ENCODE assay signal across 8 mouse cellular contexts in the genomic region with DNA sequence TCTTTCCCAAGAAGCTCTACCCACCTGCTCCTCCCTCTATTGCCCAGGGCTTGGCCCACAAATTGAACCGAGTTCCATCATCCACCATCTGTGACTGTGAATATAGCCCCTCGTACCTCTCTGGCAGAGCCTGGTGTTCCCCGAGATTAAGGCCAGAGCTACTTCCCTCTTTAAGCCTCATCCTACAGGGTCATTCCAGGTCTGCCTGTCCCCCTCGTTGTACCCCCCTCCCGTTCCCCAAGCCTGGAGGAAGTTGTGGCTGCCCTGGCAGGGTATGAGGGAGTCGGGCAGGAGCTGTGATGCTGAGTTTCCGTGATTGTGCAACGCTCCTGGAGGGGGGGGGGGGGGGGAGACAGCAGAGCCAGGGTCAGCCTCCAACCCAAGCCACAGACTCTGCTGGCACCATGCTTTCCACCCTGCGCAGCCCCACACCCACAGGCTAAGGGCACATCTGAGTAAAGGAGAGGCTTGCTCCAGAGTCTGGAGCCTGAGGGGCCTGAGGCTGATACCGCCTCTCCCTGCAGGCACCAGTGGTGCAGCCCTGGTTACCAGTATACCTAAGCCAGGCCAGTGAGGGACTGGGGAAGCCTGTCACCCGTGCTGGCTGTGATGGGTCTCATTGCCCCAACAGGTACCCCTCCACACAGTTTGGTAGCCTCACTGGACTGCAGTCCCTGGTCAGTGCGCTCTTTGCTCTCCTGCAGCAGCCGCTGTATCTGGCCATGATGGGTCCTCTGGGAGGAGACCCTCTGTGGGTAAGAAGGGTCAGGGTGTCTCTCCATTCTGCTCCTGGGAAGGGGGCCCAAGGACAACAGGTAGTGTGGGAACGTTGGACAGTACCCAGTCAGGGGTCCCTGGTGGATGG. TPM values are rescaled to one million over a fixed set of nuclear protein-coding genes. Genes with fewer than 3 reads are reported as not detected.
DNase-seq lines count a peak whose midpoint lies in the region; ATAC-seq lines count a peak whose summit lies in the region.

No protein-coding gene starts in this region.

- H3K36me3 ChIP-seq in liver, embryonic 11.5 days (ENCODE audit: control insufficient read depth, insufficient read depth, low read length): no peaks in the 10 kb centered on the region
- no peaks in the 10 kb centered on the region for H3K36me3 ChIP-seq in heart, embryonic 15.5 days
- H3K36me3 ChIP-seq in midbrain, embryonic 14.5 days (ENCODE audit: control insufficient read depth, insufficient read depth, low read length): peaks cover 39% of the 10 kb centered on the region
- 0 out of 2 replicates have a peak, but pooled peaks cover 6% of the 10 kb centered on the region for H3K36me3 ChIP-seq in kidney, embryonic 15.5 days

- H3K4me1 ChIP-seq in liver, embryonic 11.5 days (replicated peaks; ENCODE audit: control insufficient read depth, insufficient read depth, low read length): peaks cover 28% of the 10 kb centered on the region
- peaks cover 15% of the 10 kb centered on the region; the same call in 1 of the 2 replicates for H3K4me1 ChIP-seq in brown adipose tissue, adult 24 weeks (ENCODE audit: control insufficient read depth, insufficient read depth, insufficient read length, low read length)
- H3K4me1 ChIP-seq in heart, embryonic 15.5 days (replicated peaks): peaks cover 27% of the 10 kb centered on the region
- peaks cover 15% of the 10 kb centered on the region for H3K4me1 ChIP-seq in midbrain, embryonic 14.5 days (ENCODE audit: control insufficient read depth, insufficient read depth, low read length)
- peaks cover 33% of the 10 kb centered on the region for H3K4me1 ChIP-seq in kidney, embryonic 15.5 days

- 57% methylated on average over 12 of the region's 14 CpGs for WGBS in liver, embryonic 11.5 days
- 61% methylated on average over 14 of the region's 14 CpGs for WGBS in heart, embryonic 15.5 days
- WGBS in midbrain, embryonic 14.5 days: 69% methylated on average over 14 of the region's 14 CpGs
- 68% methylated on average over 14 of the region's 14 CpGs for WGBS in kidney, embryonic 15.5 days

- H3K9me3 ChIP-seq in liver, embryonic 11.5 days (ENCODE audit: control insufficient read depth, low read length): no peaks in the 10 kb centered on the region
- no peaks in the 10 kb centered on the region for H3K9me3 ChIP-seq in heart, embryonic 15.5 days (replicated peaks)
- no peaks in the 10 kb centered on the region for H3K9me3 ChIP-seq in midbrain, embryonic 14.5 days (ENCODE audit: control insufficient read depth, low read length)
- no peaks in the 10 kb centered on the region; the same call in 1 of the 2 replicates for H3K9me3 ChIP-seq in kidney, embryonic 15.5 days (replicated peaks)

- H3K4me2 ChIP-seq in liver, embryonic 11.5 days: no peak overlapping the region
- no peak overlapping the region for H3K4me2 ChIP-seq in heart, embryonic 15.5 days
- H3K4me2 ChIP-seq in midbrain, embryonic 14.5 days (ENCODE audit: low read length): no peak overlapping the region
- no peak overlapping the region for H3K4me2 ChIP-seq in kidney, embryonic 15.5 days

- H3K27ac ChIP-seq in liver, embryonic 11.5 days (ENCODE audit: low read depth, low read length): no peak overlapping the region
- H3K27ac ChIP-seq in brown adipose tissue, adult 24 weeks (replicated peaks; ENCODE audit: low read depth, low read length): peak overlapping the region; percentile 90
- H3K27ac ChIP-seq in heart, embryonic 15.5 days: no peak overlapping the region
- 0 out of 2 replicates have a peak overlapping the region, but pooled peaks have one; percentile 84 for H3K27ac ChIP-seq in midbrain, embryonic 14.5 days (replicated peaks; ENCODE audit: low read depth, low read length)
- no peak overlapping the region for H3K27ac ChIP-seq in kidney, embryonic 15.5 days

- H3K27me3 ChIP-seq in liver, embryonic 11.5 days (replicated peaks; ENCODE audit: control insufficient read depth, insufficient read depth, low read length): no peaks in the 10 kb centered on the region
- peaks cover 38% of the 10 kb centered on the region for H3K27me3 ChIP-seq in heart, embryonic 15.5 days
- no peaks in the 10 kb centered on the region for H3K27me3 ChIP-seq in midbrain, embryonic 14.5 days (ENCODE audit: control insufficient read depth, insufficient read depth, low read length)
- H3K27me3 ChIP-seq in kidney, embryonic 15.5 days: no peaks in the 10 kb centered on the region

- ATAC-seq in liver, embryonic 11.5 days (replicated peaks; ENCODE audit: low FRiP score): no peak
- ATAC-seq in heart, embryonic 15.5 days (replicated peaks; ENCODE audit: insufficient number of reproducible peaks, insufficient read depth, low FRiP score, low read depth): 0 out of 2 replicates have a peak, but pooled peaks have one; percentile 3
- no peak for ATAC-seq in midbrain, embryonic 14.5 days (ENCODE audit: low FRiP score, low TSS enrichment)
- ATAC-seq in kidney, embryonic 15.5 days (replicated peaks; ENCODE audit: low FRiP score): no peak

- DNase-seq in liver: peak; percentile 47
- DNase-seq in liver, embryonic 11.5 days (ENCODE audit: low spot score): no peak
- DNase-seq in midbrain, embryonic 14.5 days: no peak
- DNase-seq in frontal cortex, postnatal 14 days (ENCODE audit: low spot score in 2 of 2): no peak
- no peak for DNase-seq in right cerebral cortex, adult 2 months (ENCODE audit: low spot score in 2 of 2)

- no peak overlapping the region for H3K9ac ChIP-seq in liver, embryonic 11.5 days (ENCODE audit: low read depth, low read length)
- H3K9ac ChIP-seq in heart, embryonic 15.5 days: no peak overlapping the region
- no peak overlapping the region for H3K9ac ChIP-seq in midbrain, embryonic 14.5 days (replicated peaks; ENCODE audit: low read length)
- H3K9ac ChIP-seq in kidney, embryonic 15.5 days: no peak overlapping the region

- H3K4me3 ChIP-seq in liver, embryonic 11.5 days (ENCODE audit: low read depth, low read length): no peak overlapping the region
- no peak overlapping the region for H3K4me3 ChIP-seq in brown adipose tissue, adult 24 weeks (ENCODE audit: insufficient read depth, low read depth, low read length)
- H3K4me3 ChIP-seq in heart, embryonic 15.5 days: no peak overlapping the region
- H3K4me3 ChIP-seq in midbrain, embryonic 14.5 days (replicated peaks; ENCODE audit: low read depth, low read length): no peak overlapping the region
- H3K4me3 ChIP-seq in kidney, embryonic 15.5 days (replicated peaks): no peak overlapping the region

RNA-seq across cellular contexts. Expression of gene Pitpna, which starts 16.5 kb away (rescaled TPM):
- polyA plus RNA-seq in liver, embryonic 11.5 days (2014; fragmentation: Nextera tagmentation; extraction: Ambion mirVana): 63.2 and 65.1 TPM in 2 replicates
- 75.9 and 86.5 TPM in 2 replicates for polyA plus RNA-seq in brown adipose tissue, adult 24 weeks (2012; ENCODE audit: insufficient read depth, insufficient read length, missing spikeins)
- 63.4 and 75.2 TPM in 2 replicates for polyA plus RNA-seq in heart, embryonic 15.5 days (2015; fragmentation: Nextera tagmentation; extraction: Ambion mirVana)
- 115 and 120 TPM in 2 replicates for polyA plus RNA-seq in midbrain, embryonic 14.5 days (2014; fragmentation: Nextera tagmentation; extraction: Ambion mirVana)
- 77.6 and 83.5 TPM in 2 replicates for polyA plus RNA-seq in kidney, embryonic 15.5 days (2015; fragmentation: Nextera tagmentation; extraction: Ambion mirVana)

RNA-seq across cellular contexts. Expression of gene Slc43a2, which starts 39.9 kb away (rescaled TPM):
- 5.5 and 7.8 TPM in 2 replicates for polyA plus RNA-seq in liver, embryonic 11.5 days (2014; fragmentation: Nextera tagmentation; extraction: Ambion mirVana)
- 13.4 and 14.5 TPM in 2 replicates for polyA plus RNA-seq in brown adipose tissue, adult 24 weeks (2012; ENCODE audit: insufficient read depth, insufficient read length, missing spikeins)
- 2.6 and 5.1 TPM in 2 replicates for polyA plus RNA-seq in heart, embryonic 15.5 days (2015; fragmentation: Nextera tagmentation; extraction: Ambion mirVana)
- 15.7 and 18.3 TPM in 2 replicates for polyA plus RNA-seq in midbrain, embryonic 14.5 days (2014; fragmentation: Nextera tagmentation; extraction: Ambion mirVana)
- 7.5 and 8.0 TPM in 2 replicates for polyA plus RNA-seq in kidney, embryonic 15.5 days (2015; fragmentation: Nextera tagmentation; extraction: Ambion mirVana)

RNA-seq across cellular contexts. Expression of gene Scarf1, which starts 58.0 kb away (rescaled TPM):
- polyA plus RNA-seq in liver, embryonic 11.5 days (2014; fragmentation: Nextera tagmentation; extraction: Ambion mirVana): 7.0 and 7.8 TPM in 2 replicates
- polyA plus RNA-seq in brown adipose tissue, adult 24 weeks (2012; ENCODE audit: insufficient read depth, insufficient read length, missing spikeins): 3.4 and 5.3 TPM in 2 replicates
- polyA plus RNA-seq in heart, embryonic 15.5 days (2015; fragmentation: Nextera tagmentation; extraction: Ambion mirVana): 10.4 and 13.0 TPM in 2 replicates
- polyA plus RNA-seq in midbrain, embryonic 14.5 days (2014; fragmentation: Nextera tagmentation; extraction: Ambion mirVana): 2.0 and 3.6 TPM in 2 replicates
- 15.0 and 15.4 TPM in 2 replicates for polyA plus RNA-seq in kidney, embryonic 15.5 days (2015; fragmentation: Nextera tagmentation; extraction: Ambion mirVana)

RNA-seq across cellular contexts. Expression of gene Inpp5k, which starts 59.4 kb away (rescaled TPM):
- polyA plus RNA-seq in liver, embryonic 11.5 days (2014; fragmentation: Nextera tagmentation; extraction: Ambion mirVana): 21.9 and 22.2 TPM in 2 replicates
- 19.1 and 24.1 TPM in 2 replicates for polyA plus RNA-seq in brown adipose tissue, adult 24 weeks (2012; ENCODE audit: insufficient read depth, insufficient read length, missing spikeins)
- polyA plus RNA-seq in heart, embryonic 15.5 days (2015; fragmentation: Nextera tagmentation; extraction: Ambion mirVana): 19.6 and 28.8 TPM in 2 replicates
- 49.2 and 53.0 TPM in 2 replicates for polyA plus RNA-seq in midbrain, embryonic 14.5 days (2014; fragmentation: Nextera tagmentation; extraction: Ambion mirVana)
- polyA plus RNA-seq in kidney, embryonic 15.5 days (2015; fragmentation: Nextera tagmentation; extraction: Ambion mirVana): 26.6 and 28.7 TPM in 2 replicates

Comparison
In these comparisons a context has a peak if more than half of its experiments do, and no peak if none do; other contexts are left out.
1. H3K27ac ChIP-seq: peak in brown adipose tissue, adult 24 weeks (single experiment) and midbrain, embryonic 14.5 days (single experiment); none in liver, embryonic 11.5 days (single experiment), heart, embryonic 15.5 days (single experiment) and kidney, embryonic 15.5 days (single experiment).